Mouse (Mus musculus) macrophage (primary cell): Measurements from ENCODE around the gene Rpl9-ps6. TPM values are rescaled to one million over a fixed set of nuclear protein-coding genes. Genes with fewer than 3 reads are reported as not detected.
"Not testable (repeated sequence)": the region's sequence is repeated elsewhere in the genome, so short reads cannot be mapped to it uniquely, and the experiment has no call there.

Source experiments
- H3K27ac ChIP-seq: fragments of 350-480 bp; formaldehyde crosslinking; 2 replicates; pipeline ENCODE4 v1.9.0; 2021
- H3K36me3 ChIP-seq: fragments of 350-480 bp; formaldehyde crosslinking; 2 replicates; pipeline ENCODE4 v1.9.0; 2021; ENCODE audit errors: inconsistent target
- H3K4me3 ChIP-seq: fragments of 350-480 bp; formaldehyde crosslinking; 2 replicates; pipeline ENCODE4 v1.9.0; 2021; ENCODE audit errors: inconsistent target
- H3K79me2 ChIP-seq: fragments of 350-480 bp; formaldehyde crosslinking; 2 replicates; pipeline ENCODE4 v1.9.0; 2021; ENCODE audit errors: inconsistent target
- WGBS: methylation state at CpG from one replicate; pipeline ENCODE4 v1.1.7; 2026; ENCODE audit warnings: inconsistent platforms; ENCODE audit not compliant: missing documents; 5-methylcytosine and 5-hydroxymethylcytosine counted together
- polyA plus RNA-seq: library from polyadenylated mRNA; stranded (reverse); fragments of 250-400 nt; gene quantifications from 3 replicates; pipeline ENCODE4 v1.2.4, GENCODE M21; 2018; ENCODE audit warnings: inconsistent platforms

Rpl9-ps6 gene
- polyA plus RNA-seq, 1 experiment from 2014 or later, result 2.4 TPM

DNA sequence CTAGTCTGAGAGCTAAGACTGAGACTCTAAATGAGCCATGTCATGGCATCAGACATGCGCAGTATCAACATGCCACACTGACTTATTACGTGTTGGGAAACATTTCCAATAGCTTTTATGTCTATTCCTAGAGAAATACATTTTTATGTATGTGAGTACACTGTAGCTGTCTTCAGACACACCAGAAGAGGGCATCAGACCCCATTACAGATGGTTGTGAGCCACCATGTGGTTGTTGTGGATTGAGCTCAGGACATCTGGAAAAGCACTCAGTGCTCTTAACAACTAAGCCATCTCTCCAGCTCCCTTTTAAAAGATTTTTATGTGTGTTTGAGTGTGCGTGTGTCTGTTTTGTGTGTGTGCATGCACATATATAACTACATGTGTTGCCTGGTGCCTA, 26.0 kb upstream of the Rpl9-ps6 start:
- H3K27ac ChIP-seq, result no peak overlapping the region
- 96% methylated on average over 3 of the region's 3 CpGs for WGBS
- no peak overlapping the region for H3K4me3 ChIP-seq
- H3K36me3 ChIP-seq, result no peaks in the 10 kb centered on the region; the same call in 1 of the 2 replicates
- H3K79me2 ChIP-seq, result peaks cover 21% of the 10 kb centered on the region; the same call in 1 of the 2 replicates

- Histone ChIP-seq H3K36me3 (no peaks in the 10 kb centered on the region; the same call in 1 of the 2 replicates), H3K79me2 (peaks cover 32% of the 10 kb centered on the region; the same call in 1 of the 2 replicates), H3K27ac (no peak overlapping the region), H3K4me3 (no peak overlapping the region)
- 0% methylated on average over 1 of the region's 2 CpGs for WGBS
Measured at GRCm38 (mm10) chr19:32490976-32491375, 24.6 kb upstream of the Rpl9-ps6 start.

DNA sequence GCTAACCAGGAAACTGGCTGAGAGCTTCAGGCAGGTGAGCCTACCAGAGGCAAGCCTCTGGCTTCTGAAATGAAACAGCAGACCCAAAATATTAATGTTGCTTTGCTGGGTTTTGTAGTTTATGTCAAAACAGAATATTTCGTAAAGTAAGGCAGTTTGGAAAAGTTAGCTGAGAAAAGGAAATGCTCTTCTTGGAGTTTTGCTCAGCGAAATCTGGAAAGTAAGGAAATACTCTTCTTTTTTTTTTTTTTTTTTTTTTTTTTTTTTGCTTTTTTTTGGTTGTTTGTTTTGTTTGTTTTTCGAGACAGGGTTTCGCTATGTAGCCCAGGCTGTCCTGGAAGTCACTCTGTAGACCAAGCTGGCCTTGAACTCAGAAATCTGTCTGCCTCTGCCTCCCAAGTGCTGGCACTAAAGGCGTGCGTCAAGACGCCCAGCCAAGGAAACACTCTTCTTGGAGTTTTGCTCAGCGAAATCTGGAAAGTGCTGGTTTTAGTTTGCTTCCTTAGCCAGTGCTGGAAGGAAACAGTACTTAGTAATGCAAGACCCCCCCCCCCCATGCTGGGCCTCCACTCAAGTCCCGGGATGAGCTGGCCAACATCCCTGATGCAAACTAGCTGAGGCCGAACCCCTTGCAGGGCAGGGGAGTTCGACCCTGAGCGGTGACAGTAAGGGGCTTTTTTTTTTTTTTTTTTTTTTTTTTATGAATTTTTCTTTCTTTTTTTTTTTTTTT, 23.0 kb upstream of the Rpl9-ps6 start:
- WGBS, result 97% methylated on average over 9 of the region's 12 CpGs
- Histone ChIP-seq H3K4me3 (no peak overlapping the region), H3K79me2 (peaks cover 32% of the 10 kb centered on the region; the same call in 1 of the 2 replicates), H3K27ac (no peak overlapping the region), H3K36me3 (no peaks in the 10 kb centered on the region; the same call in 1 of the 2 replicates)

DNA sequence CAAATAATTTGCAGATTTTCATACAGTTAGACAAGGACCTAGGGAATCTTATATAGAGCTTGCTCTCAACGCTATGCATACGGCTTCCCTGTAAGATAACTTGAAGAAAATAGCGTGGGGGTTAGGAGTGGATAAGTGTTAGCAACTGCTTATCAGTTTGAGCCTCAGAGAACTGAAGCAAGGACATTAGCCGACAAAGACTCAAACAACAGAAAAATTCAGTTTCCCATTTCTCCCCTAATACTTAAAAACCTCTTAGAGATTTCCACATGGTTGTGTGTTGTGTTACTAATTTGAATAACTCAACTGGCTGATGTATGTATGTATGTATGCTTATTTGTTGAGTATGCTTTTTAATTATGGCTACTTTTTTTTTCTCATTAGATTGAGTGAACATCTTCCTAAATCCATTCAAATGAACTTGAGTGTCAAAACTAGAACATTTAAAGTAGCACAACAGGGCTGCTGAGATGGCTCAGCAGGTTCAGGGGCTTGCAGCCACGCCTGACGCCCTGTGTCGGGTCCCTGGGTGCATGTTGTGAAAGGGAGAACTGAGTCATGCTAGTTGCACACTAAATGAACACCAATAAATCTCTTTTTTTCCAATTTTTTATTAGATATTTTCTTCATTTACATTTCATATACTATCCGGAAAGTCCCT, 21.3 kb upstream of the Rpl9-ps6 start:
- H3K36me3 ChIP-seq, result no peaks in the 10 kb centered on the region
- H3K4me3 ChIP-seq, result no peak overlapping the region
- WGBS, result 90% methylated on average over 8 of the region's 8 CpGs
- H3K79me2 ChIP-seq, result peaks cover 32% of the 10 kb centered on the region; the same call in 1 of the 2 replicates
- H3K27ac ChIP-seq, result no peak overlapping the region

DNA sequence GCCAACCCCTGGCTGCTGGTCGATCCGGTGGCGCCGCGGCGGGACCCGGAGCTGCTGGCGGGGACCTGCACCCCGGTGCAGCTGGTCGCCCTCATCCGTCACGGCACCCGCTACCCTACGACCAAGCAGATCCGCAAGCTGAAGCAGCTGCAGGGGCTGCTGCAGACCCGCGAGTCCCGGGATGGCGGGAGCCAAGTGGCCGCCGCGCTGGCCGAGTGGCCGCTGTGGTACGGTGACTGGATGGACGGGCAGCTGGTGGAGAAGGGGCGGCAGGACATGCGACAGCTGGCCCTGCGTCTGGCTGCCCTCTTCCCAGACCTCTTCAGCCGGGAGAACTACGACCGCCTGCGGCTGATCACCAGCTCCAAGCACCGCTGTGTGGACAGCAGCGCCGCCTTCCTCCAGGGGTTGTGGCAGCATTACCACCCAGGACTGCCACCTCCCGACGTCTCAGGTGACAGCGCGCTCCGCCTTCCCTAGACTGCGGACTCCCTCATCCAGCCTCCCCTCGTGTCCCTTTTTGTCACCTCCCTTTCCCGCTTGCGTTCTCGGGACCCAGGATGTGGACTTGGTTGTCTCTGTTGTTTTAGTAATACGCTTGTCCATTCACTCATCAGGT, 19.8 kb upstream of the Rpl9-ps6 start:
- H3K36me3 ChIP-seq, H3K27ac ChIP-seq: not testable (repeated sequence)
- H3K79me2 ChIP-seq, result peaks cover 32% of the 10 kb centered on the region; the same call in 1 of the 2 replicates
- peak overlapping the region; percentile 36 for H3K4me3 ChIP-seq
- WGBS, result 1% methylated on average over 39 of the region's 47 CpGs

DNA sequence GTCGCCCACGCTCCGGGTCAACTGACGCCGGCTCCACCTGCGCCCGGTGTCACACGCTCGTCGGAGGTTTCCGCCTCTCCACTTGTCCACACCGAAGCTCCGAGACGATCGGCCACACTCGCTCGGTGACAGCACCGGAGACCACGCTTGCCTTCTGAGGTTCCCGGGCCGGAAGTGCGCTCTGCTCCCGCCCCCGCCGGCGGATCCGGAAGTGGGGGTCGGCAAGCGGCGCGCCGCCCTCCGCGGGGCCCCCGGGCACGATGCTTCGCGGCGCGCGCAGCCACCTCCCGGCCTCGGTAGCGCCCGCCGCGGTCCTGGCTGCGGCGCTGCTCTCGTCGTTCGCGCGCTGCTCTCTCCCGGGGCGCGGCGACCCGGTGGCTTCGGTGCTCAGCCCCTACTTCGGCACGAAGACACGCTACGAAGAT, 19.3 kb upstream of the Rpl9-ps6 start, which contains the start of gene Minpp1:
Gene Minpp1 (plus strand): TSS at position 89 of the 425 bp plus-strand sequence.
- 0 out of 2 replicates have a peak within 1 kb of the TSS, but pooled peaks have one; percentile 4 for H3K27ac ChIP-seq
- under 1% methylated on average over 23 of the region's 64 CpGs for WGBS
- H3K36me3 ChIP-seq, result no peaks in the 10 kb centered on the region
- peak within 1 kb of the TSS; percentile 54 for H3K4me3 ChIP-seq
- H3K79me2 ChIP-seq, result peaks cover 32% of the 10 kb centered on the region; the same call in 1 of the 2 replicates

DNA sequence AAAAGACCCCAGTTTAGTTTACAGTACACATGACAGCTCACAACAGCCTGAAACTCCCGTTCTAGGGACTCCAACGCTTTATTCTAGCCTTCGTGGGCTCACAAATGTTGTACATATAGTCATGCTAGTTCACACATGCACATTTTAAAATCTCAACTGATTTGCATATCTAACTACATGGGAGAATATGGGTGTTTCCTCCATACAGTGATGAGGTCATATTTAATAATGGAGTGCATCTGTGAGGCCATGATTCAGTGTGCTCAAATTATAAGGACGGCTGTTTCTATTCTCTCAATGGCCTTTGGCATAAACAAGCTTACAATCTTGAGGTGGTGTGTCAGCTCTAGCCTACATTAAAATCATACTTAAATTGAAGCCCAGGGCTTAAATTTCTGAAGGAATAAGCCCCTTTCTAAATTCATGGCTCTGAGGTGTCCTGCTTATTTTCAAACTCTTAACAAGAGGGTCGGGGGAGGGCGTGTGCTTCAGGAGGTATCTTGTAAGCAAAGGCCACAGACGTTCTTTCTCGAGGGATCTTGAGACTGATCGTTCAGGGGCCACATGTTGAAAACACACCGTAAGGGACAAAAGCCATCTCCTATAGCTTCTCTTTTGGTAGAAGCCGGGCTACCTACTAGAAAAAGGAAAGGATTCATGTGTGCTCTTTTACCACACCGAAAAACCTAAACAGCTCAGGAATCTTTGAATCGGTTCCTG, 18.7 kb upstream of the Rpl9-ps6 start:
- Histone ChIP-seq H3K27ac (0 out of 2 replicates have a peak overlapping the region, but pooled peaks have one; percentile 4), H3K36me3 (no peaks in the 10 kb centered on the region), H3K79me2 (peaks cover 32% of the 10 kb centered on the region; the same call in 1 of the 2 replicates), H3K4me3 (peak overlapping the region; percentile 54)
- 19% methylated on average over 13 of the region's 13 CpGs for WGBS

DNA sequence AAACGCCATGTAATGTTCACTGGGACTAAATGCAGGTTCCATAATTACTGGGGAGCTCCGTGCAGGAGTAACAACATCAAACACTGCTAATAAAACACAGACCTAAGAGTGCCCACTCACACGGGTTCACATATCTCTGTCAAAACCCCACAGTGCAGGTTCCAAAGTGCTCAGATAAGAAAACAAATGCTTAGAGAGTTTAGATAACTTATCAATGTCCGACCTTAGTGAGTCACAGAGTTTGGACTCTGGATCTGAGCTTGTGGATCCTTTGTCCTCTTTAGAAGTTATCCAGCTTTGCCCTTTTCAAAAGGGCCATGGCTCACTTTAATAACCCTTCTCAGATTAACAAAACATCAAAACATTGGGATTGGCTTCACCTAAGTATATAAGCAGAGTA, 15.1 kb upstream of the Rpl9-ps6 start:
- H3K27ac ChIP-seq, result no peak overlapping the region
- H3K79me2 ChIP-seq, result peaks cover 3% of the 10 kb centered on the region; the same call in 1 of the 2 replicates
- H3K36me3 ChIP-seq, result no peaks in the 10 kb centered on the region
- 92% methylated on average over 4 of the region's 4 CpGs for WGBS
- no peak overlapping the region for H3K4me3 ChIP-seq

DNA sequence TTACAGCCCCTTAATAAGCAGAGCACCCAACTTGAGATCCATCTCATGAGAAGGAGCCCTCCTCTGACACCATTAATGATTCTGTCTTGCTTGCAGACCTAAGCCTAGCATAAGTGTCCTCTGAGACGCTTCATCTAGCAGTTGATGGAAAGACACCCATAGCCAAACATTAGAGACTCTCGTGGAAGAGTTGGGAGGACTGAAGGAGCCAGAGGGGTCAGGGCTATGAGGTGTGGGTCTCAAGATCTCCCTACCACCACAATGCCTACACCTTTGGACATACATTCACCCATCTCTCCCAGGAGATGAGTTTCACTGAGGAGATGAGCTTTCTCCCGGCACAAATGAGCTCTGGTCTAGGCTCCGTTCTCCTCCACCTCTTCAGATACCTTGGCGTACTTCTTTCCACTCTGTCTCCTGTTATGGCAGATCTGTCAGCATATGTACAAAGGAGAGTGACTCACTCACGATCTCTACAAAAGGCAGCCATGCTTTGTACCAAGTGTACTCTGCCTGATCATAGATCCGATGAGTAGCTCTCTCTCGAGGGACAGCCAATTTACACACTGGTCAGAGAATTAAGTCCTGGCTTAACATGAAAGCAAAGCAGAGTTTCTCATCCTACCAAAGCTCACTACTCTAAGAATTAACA, 14.5 kb upstream of the Rpl9-ps6 start:
- H3K79me2 ChIP-seq, result no peaks in the 10 kb centered on the region
- H3K4me3 ChIP-seq, result no peak overlapping the region
- H3K27ac ChIP-seq, result no peak overlapping the region
- WGBS, result 96% methylated on average over 8 of the region's 8 CpGs
- H3K36me3 ChIP-seq, result no peaks in the 10 kb centered on the region

DNA sequence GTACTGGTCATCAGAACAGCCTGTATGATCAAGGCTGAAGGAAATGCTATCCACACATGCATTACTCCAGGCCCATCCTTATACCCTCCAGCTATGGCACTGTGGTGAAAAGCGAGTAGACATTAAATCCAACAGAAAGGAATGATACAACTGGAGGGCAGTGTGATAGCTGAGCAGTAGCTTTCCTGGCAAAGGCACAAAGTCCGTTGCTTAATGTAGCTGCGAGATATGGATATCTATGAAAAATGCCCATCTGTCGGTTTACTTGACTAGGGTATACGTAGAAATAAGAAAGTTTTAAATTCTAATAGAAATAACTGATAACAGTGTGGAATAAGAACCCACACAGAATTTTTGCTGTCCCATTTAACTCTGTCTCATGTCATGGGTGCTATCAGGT, 13.9 kb upstream of the Rpl9-ps6 start:
- no peak overlapping the region for H3K4me3 ChIP-seq
- no peak overlapping the region for H3K27ac ChIP-seq
- 96% methylated on average over 5 of the region's 5 CpGs for WGBS
- no peaks in the 10 kb centered on the region for H3K79me2 ChIP-seq
- H3K36me3 ChIP-seq, result no peaks in the 10 kb centered on the region

DNA sequence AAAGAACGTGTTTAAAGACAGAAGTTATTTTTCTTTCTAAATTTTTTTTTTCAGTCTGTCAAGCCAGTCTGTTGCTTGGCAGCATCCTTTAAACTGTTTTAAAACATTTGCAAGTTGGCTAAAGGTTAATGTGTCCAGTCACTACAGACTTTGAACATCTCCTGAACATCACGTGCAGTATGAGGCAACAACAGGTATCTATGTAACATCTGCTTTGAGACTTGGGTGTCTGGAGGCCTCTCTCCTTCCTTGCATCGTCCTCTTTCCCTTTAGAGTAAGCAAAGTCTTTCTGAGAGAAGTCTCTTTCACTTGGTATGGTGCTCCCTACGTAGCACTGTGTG, 10.3 kb upstream of the Rpl9-ps6 start:
- 84% methylated on average over 4 of the region's 4 CpGs for WGBS
- no peak overlapping the region for H3K4me3 ChIP-seq
- H3K79me2 ChIP-seq, result no peaks in the 10 kb centered on the region
- H3K27ac ChIP-seq, result no peak overlapping the region
- no peaks in the 10 kb centered on the region for H3K36me3 ChIP-seq

GRCm38 (mm10) chr19:32476016-32476711, 9.8 kb upstream of the Rpl9-ps6 start:
- Histone ChIP-seq H3K27ac (no peak overlapping the region), H3K4me3 (no peak overlapping the region), H3K79me2 (no peaks in the 10 kb centered on the region), H3K36me3 (no peaks in the 10 kb centered on the region)
- 94% methylated on average over 12 of the region's 12 CpGs for WGBS

- H3K79me2 ChIP-seq, result no peaks in the 10 kb centered on the region
- no peak overlapping the region for H3K27ac ChIP-seq
- no peaks in the 10 kb centered on the region for H3K36me3 ChIP-seq
- 85% methylated on average over 13 of the region's 13 CpGs for WGBS
- H3K4me3 ChIP-seq, result no peak overlapping the region
Measured at GRCm38 (mm10) chr19:32470570-32471263, 4.3 kb upstream of the Rpl9-ps6 start.
